Mouse (Mus musculus) stomach, postnatal 0 days (tissue): ENCODE measurements at regions not wholly inside any gene's neighbourhood (a gene's known extent, or its start where the extent isn't known, plus 50 kb on each side); places are given as distances from the start of the nearest gene placed in this dataset.

Experiments used
- ATAC-seq: fragments of 200-750 bp; cut with Nextera tagmentation; 2 replicates; pipeline ENCODE4 v1.8.0; 2017; ENCODE audit not compliant: low FRiP score, low TSS enrichment
- DNase-seq: peaks from one replicate; pipeline ENCODE4 v3.0.0-alpha.2; 2016; ENCODE audit warnings: low spot score
- H3K27ac ChIP-seq: fragments of 300-500 bp; sonication (generic); replicated peaks from 2 replicates; pipeline ENCODE4 v1.5.1; 2014; ENCODE audit warnings: mild to moderate bottlenecking, control low read depth
- H3K27me3 ChIP-seq: fragments of 300-500 bp; sonication (generic); 2 replicates; pipeline ENCODE4 v1.6.1; 2014; ENCODE audit warnings: low read length; ENCODE audit not compliant: control insufficient read depth, insufficient read depth
- H3K36me3 ChIP-seq: fragments of 300-500 bp; sonication (generic); 2 replicates; pipeline ENCODE4 v1.6.1; 2014; ENCODE audit warnings: low read length, mixed read lengths; ENCODE audit not compliant: control insufficient read depth, insufficient read depth
- H3K4me1 ChIP-seq: fragments of 300-500 bp; sonication (generic); replicated peaks from 2 replicates; pipeline ENCODE4 v1.6.1; 2014; ENCODE audit warnings: antibody characterized with exemption; ENCODE audit not compliant: control insufficient read depth, insufficient read depth
- H3K4me2 ChIP-seq: fragments of 300-500 bp; sonication (generic); replicated peaks from 2 replicates; pipeline ENCODE4 v1.6.1; 2014; ENCODE audit warnings: low read depth, mild to moderate bottlenecking, control low read depth, moderate library complexity
- H3K4me3 ChIP-seq: fragments of 300-500 bp; sonication (generic); 2 replicates; pipeline ENCODE4 v1.5.1; 2014; ENCODE audit warnings: low read depth, low read length, control low read depth
- H3K9ac ChIP-seq: fragments of 300-500 bp; sonication (generic); 2 replicates; pipeline ENCODE4 v1.6.1; 2014; ENCODE audit warnings: mild to moderate bottlenecking, low read length, control low read depth, mixed read lengths
- H3K9me3 ChIP-seq: fragments of 300-500 bp; sonication (generic); 2 replicates; pipeline ENCODE4 v1.6.1; 2016; ENCODE audit warnings: low read length; ENCODE audit not compliant: control insufficient read depth
- CTCF ChIP-seq: IDR thresholded peaks from 2 replicates; pipeline ENCODE4 v1.5.1; 2016; ENCODE audit warnings: antibody characterized with exemption, low read depth, mild to moderate bottlenecking, moderate library complexity
- EP300 ChIP-seq: optimal IDR thresholded peaks from 2 replicates; pipeline ENCODE3; 2016; ENCODE audit warnings: antibody characterized with exemption
- WGBS: fragments of 180-500 bp; shearing (Covaris S2); extraction: QIAGEN DNeasy Blood & Tissue Kit; methylation state at CpG from one replicate; pipeline ENCODE4 v1.1.7; 2014; 5-methylcytosine and 5-hydroxymethylcytosine counted together

DNA sequence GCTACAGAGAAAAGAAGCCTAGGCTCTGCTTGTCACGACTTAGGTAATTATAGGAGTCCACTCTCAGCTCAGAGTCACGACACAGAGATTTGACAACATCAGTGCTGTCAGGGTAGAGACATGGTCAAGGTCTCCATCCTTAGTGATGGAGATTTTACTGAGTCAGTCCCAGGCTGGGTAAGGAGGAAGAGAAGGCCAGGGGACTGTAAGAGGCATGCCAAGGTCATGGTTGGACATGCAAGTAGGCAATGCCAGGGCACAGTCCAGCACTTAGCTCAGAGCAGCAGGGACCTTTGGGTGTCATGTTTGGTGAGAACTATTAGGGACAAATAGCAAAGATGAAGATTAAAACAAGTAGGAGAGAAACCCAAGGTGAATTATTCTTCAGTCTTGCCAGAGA lies 200.7 kb upstream of the A230072I06Rik start:
- DNase-seq (no peak), ATAC-seq (no peak)
- Histone ChIP-seq H3K27ac (no peak overlapping the region), H3K9me3 (no peaks in the 10 kb centered on the region), H3K27me3 (no peaks in the 10 kb centered on the region), H3K9ac (no peak overlapping the region), H3K36me3 (no peaks in the 10 kb centered on the region), H3K4me2 (no peak overlapping the region), H3K4me1 (no peaks in the 10 kb centered on the region), H3K4me3 (no peak overlapping the region)
- no peak for TF ChIP-seq EP300
- no peak for TF ChIP-seq CTCF
- WGBS, result 73% methylated on average over 2 of the region's 2 CpGs

- 77% methylated on average over 14 of the region's 14 CpGs for WGBS
- Histone ChIP-seq H3K9ac (no peak overlapping the region), H3K4me1 (no peaks in the 10 kb centered on the region), H3K4me2 (no peak overlapping the region), H3K27ac (no peak overlapping the region), H3K9me3 (no peaks in the 10 kb centered on the region), H3K36me3 (no peaks in the 10 kb centered on the region), H3K4me3 (no peak overlapping the region), H3K27me3 (no peaks in the 10 kb centered on the region)
- ATAC-seq, result no peak
- DNase-seq, result no peak
- TF ChIP-seq EP300 (no peak), CTCF (no peak)
Observed at GRCm38 (mm10) chr8:12078679-12079566, 199.7 kb upstream of the A230072I06Rik start.

DNA sequence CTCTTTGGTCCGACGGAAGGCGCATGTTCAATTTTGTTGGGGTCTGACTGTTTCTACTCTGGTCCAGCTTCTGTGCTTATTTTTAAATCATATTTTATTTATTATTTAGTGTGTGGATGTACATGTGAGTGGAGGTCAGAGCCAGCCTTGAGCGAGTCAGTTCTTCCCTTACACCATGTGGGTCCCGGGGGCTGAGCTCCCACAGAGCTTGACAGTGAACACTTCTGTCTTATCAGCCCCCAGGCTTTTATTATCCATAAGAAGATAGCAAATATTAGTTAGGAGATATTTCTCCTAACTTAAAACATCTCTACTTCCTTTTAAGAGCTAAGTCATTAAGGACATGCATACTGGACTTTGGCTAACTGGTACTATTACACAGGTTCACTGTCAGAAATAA lies 197.1 kb upstream of the A230072I06Rik start:
- Histone ChIP-seq H3K36me3 (no peaks in the 10 kb centered on the region), H3K9ac (no peak overlapping the region), H3K27me3 (no peaks in the 10 kb centered on the region), H3K4me1 (no peaks in the 10 kb centered on the region), H3K4me3 (no peak overlapping the region), H3K4me2 (no peak overlapping the region), H3K9me3 (no peaks in the 10 kb centered on the region), H3K27ac (no peak overlapping the region)
- no peak for ATAC-seq
- DNase-seq, result no peak
- 88% methylated on average over 5 of the region's 5 CpGs for WGBS
- TF ChIP-seq CTCF, result no peak
- TF ChIP-seq EP300, result no peak

DNA sequence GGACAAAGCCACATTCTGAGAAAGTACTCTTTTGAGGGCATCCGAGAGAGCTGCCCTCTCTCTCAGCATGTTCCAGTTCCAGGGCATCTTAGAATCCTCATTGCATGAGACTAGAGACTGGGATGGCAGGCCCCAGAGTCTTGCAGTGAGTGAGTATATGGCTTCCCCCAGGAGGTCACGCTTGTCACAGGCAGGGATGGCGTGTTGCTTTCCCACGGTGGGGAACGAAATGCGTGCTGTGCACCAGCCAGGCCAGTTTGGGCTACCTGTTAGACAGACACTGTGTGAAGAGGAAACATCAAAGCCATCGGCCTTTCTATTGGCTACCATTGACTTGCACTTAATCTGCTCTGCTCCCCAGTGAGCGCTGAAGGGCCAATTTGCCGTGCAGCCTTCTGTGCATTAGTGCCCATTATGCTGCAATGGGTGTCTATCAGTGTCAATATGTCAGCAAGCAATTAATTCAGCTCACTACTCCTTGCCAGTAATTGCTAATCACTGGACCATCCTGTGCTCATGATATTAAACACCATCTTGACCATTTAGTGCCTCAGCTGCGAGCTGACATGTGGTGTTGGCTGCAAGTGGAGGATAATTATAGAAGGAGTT lies 191.3 kb upstream of the A230072I06Rik start:
- no peaks in the 10 kb centered on the region for H3K4me1 ChIP-seq
- TF ChIP-seq EP300 (no peak), CTCF (no peak)
- no peak for DNase-seq
- H3K9ac ChIP-seq, result no peak overlapping the region
- no peak overlapping the region for H3K4me2 ChIP-seq
- no peak for ATAC-seq
- WGBS, result 88% methylated on average over 10 of the region's 10 CpGs
- no peaks in the 10 kb centered on the region for H3K27me3 ChIP-seq
- no peaks in the 10 kb centered on the region for H3K9me3 ChIP-seq
- H3K4me3 ChIP-seq, result no peak overlapping the region
- no peaks in the 10 kb centered on the region for H3K36me3 ChIP-seq
- H3K27ac ChIP-seq, result no peak overlapping the region

- DNase-seq (peak; percentile 48), ATAC-seq (peak; percentile 89)
- 32% methylated on average over 8 of the region's 8 CpGs for WGBS
Observed at GRCm38 (mm10) chr8:12100145-12100544, 178.5 kb upstream of the A230072I06Rik start.

DNA sequence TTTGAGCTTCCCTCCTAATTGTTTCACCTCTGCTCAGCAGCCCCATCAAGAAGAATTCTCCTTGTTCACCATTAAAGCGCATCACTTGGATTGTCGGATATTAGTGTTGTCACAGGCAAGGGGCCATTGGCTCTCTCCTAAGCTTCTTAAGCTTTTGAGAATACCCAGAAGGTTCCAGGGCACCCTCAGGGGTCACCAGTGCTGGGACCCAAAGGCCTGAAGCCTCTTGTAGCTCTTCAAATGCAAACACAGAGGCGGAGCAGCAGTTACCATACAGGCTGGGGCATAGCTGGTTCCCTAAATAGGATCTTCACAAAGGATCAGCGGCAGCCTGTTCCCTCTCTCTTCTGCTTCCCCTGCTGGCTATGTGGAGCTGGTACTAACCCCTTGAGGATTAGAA lies 175.3 kb upstream of the A230072I06Rik start:
- no peaks in the 10 kb centered on the region for H3K36me3 ChIP-seq
- H3K4me3 ChIP-seq, result no peak overlapping the region
- H3K27me3 ChIP-seq, result no peaks in the 10 kb centered on the region
- no peak overlapping the region for H3K4me2 ChIP-seq
- TF ChIP-seq CTCF, result no peak
- TF ChIP-seq EP300, result no peak
- ATAC-seq, result no peak
- no peak overlapping the region for H3K9ac ChIP-seq
- H3K4me1 ChIP-seq, result no peaks in the 10 kb centered on the region
- no peak overlapping the region for H3K27ac ChIP-seq
- WGBS, result 70% methylated on average over 4 of the region's 4 CpGs
- no peak for DNase-seq
- H3K9me3 ChIP-seq, result no peaks in the 10 kb centered on the region

More at GRCm38 (mm10) chr8:12100145-12100544, 178.5 kb upstream of the A230072I06Rik start:
- Histone ChIP-seq H3K27me3 (0 out of 2 replicates have a peak, but pooled peaks cover 2% of the 10 kb centered on the region), H3K4me1 (no peaks in the 10 kb centered on the region), H3K4me2 (no peak overlapping the region), H3K36me3 (no peaks in the 10 kb centered on the region), H3K4me3 (no peak overlapping the region), H3K27ac (no peak overlapping the region), H3K9ac (no peak overlapping the region), H3K9me3 (no peaks in the 10 kb centered on the region)
- TF ChIP-seq CTCF, result no peak
- no peak for TF ChIP-seq EP300
